Mouse (Mus musculus) frontal cortex, adult (tissue): Measurements from ENCODE around the gene Atoh7.
"Not testable (repeated sequence)": the region's sequence is repeated elsewhere in the genome, so short reads cannot be mapped to it uniquely, and the experiment has no call there.

Source experiments
- ATAC-seq: cut with Nextera tagmentation; 2 replicates; pipeline ENCODE4 v1.9.2; 2017; ENCODE audit warnings: mild to moderate bottlenecking, moderate library complexity, mixed read lengths; ENCODE audit not compliant: low TSS enrichment

Atoh7 gene

DNA sequence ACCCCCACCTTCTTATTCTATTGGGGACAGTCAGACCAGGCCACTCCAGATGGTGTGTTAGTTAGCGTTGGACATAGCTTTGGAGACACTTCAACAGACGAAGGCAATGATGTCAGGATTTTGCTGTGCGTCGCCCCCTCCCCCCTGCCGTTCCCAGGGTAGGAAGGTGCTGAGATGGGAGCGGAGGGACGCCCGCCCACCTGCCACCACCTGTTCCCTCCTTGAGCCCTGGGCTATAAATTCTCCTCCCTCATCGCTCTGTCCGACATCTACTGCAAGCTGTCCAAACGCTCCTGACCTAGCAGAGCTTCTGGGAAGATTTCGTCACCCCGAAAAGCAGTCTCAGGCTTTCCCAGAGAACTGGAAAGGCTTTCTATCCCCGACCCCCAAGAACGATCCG, at the start of gene Atoh7:
Gene Atoh7, plus strand, starts transcription at position 131 of the 400 bp plus-strand sequence.
- ATAC-seq: peak; percentile 54

DNA sequence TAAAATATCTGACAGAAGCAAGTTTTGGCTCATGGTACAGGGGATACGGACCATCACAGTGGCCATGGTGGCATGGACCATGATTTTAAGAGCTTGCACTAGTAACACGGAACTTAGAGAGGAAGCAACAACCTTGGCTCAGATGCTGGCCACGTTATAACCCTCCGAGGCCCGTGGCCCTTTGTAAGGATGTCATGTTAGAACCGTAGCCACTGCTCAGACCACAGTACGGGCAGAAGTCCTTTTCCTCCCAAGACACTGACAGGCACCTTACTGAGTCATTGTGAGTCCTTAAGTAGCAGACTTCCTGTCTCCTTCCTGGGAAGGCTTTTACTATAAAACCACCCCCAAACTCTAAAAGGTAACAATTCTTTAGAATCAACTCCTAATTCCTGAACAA, 48.2 kb upstream of the Atoh7 start:
- no peak for ATAC-seq

DNA sequence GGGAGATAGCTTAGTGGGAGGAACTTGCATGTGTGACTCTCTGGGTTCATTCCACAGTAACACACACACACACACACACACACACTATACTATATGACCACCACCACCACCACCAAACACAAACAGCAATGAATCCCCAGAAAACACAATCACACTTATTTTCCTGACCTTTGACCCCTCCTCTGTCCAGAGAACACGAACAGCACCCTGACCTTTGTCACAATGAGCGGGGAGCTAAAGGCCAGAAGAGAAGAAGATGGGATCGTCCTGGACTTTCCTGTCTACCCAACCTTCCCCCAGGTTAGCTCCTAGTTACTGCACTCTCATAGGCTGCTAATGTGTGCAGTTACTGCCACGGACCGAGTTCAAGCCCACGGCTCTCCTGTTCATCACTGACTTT, 47.4 kb upstream of the Atoh7 start:
- ATAC-seq: no peak

DNA sequence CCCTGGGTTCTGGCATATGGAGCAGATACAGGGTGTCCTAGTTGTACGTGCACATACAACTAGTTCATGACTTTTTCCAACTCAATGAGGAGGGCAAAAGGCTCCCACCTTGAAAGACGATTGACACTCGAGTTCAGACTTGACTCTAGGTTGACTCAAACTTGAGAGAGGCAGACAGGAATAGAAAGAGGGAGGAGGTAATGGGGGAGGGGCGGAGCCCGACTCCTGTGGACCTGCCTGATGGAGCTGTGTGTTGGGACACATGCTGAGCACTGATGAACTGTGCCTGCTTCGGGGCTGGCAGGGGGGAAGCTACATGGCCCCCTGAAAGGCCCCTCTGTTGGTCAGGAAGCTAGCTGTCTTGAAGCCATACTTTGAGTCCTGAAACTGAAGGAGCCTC, 46.4 kb upstream of the Atoh7 start:
- ATAC-seq: no peak

DNA sequence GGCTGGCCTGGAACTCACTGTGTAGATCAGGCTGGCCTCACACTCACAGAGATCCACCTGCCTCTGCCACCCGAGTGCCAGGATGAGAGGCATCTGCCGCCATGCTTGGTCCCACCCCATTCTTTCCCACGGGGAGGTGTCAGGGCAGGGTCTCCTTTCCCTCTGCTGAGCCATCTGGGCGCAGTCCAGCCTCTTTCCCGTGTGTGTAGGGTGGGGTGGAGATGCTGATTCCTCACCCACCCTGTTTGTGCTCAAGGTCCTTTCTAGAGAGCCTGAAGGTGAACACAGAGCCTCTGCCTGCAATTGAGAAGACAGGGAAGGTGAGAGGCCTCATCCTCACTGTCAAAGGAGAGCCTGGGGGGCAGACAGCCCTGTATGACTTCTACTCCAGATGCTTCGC, 45.4 kb upstream of the Atoh7 start:
- ATAC-seq: not testable (repeated sequence)

DNA sequence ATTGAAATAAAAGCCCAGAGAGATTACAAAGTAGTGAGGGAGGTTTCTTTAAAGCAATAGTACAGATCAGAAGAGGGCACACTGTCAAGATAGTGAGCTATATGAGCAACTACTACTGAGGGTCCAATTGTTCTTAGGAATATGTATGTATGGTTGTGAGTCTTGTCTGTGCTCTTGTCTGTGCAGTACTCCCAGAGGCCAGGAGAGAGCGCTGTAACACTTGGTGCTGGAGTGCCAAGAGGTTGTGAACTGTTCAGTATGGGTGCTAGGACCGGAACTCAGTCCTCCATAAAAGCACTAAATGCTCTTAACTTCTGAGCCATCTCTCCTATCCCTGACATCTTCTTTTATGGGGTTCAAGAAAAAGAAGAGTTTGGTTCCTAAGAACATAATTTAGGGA, 44.9 kb upstream of the Atoh7 start:
- ATAC-seq: no peak

DNA sequence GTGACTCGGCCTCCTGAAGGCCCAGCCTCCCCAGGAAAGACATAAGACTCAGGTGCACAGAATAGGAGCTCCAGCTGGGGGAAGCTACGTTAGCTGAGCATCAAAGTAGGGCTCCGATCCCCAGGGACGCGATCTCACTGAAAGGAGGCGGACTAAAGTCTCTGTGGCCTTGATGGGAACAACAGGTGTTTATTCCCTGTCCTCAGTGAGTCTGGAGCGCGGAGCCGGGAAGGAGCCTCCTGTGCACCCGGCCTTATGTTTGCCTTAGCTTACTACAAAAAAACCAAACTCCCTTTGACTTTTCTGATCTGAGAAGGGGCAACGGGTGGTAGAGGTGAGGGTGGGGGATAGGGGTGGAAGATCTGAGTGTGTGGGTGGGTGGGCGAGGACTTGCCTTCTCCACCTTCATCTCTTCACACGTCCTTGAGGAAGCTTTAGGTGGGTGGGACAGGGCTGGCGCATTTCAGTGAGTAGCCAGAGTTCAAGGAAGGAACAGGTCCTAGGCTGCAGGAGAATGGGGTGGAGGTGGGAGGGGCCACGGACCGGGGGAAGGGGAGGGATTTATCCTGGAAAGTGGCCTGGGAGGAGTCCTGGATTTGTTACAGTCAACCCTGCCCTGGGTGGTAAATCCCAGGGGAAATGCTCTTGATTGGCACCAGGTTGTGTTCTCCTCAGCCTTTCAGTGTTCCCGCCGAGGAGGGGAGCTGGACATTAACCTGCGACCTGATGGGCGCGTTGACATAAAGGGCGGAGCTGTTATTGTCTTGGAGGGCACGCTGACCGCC, 42.3 kb upstream of the Atoh7 start:
- no peak for ATAC-seq

DNA sequence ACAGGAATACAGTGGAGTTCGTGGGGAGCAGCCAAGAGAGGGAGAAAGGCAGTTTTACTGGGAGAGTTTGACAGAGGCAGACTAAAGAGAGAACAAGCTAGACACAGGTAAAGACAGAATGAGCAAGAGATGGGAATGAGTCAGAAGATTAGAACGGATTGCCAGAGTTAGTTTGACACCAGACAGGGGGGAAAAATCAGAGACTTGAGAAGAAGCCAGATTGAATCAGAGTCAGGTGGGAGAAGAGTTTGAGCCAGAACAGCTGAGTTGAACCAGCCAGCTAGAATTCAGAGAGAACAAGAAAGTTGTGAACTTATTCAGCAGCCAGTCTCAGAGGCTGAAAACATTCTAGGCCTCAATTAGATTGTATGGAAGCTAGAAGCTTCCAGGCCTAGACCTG, 39.6 kb upstream of the Atoh7 start, which contains the start of gene Pbld1:
Gene Pbld1, plus strand, starts transcription at position 301 of the 400 bp plus-strand sequence.
- no peak for ATAC-seq

DNA sequence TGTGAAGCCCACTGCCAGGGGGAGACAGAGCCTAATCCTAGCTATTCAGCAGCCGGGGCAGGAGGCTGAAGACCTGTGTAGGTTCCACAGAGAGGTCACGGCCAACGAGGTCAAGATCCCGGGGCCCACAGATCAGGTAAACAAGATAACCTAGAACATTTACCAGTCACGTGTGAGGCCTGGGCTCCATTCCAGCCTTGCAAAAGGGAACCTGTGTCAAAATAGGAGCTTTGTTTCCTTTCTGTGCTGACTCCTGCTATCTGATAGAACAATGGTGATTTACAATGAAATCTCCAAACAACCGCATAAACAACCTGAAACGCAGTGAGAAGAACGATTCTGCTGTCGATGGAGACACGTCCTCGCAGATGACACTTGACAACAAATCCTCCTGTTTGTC, 39.0 kb upstream of the Atoh7 start:
- ATAC-seq: no peak

DNA sequence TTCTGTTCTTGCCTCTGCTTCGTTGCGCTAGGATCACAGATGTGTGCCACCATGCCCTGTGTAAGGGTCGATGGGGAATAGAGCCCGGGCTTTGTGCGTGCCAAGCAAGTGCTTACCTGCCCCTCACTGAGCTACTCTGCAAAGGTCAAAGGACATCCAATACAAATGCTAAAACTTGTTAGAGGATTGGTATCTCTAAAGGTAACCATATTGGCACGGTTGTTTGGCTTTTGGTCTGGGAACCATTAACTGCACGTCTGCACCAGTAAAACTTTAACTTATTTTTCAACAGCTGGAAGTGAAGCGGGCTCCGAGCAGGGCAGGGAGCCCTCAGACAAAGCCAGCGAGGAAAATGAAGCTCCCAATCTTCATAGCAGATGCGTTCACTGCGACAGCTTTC, 38.2 kb upstream of the Atoh7 start:
- ATAC-seq: no peak

DNA sequence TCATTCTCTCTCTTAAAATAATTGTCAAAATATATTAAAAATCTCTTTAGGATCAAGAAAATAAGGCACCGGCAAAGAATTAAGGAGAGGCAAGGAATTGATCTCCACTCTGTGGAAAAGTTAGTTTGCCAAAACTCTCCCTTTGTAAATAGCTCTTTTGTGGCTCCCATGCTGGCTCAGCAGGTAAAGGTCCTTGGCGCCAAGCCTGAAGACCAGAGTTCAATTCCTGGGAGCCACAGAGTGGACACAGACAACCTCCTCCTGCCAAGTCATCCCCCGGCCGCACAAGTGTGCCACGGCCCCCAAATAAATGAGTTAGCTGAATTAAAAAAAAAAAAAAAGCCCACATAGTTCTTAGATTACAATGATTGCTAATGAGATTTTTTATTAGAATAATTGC, 36.8 kb upstream of the Atoh7 start:
- no peak for ATAC-seq

DNA sequence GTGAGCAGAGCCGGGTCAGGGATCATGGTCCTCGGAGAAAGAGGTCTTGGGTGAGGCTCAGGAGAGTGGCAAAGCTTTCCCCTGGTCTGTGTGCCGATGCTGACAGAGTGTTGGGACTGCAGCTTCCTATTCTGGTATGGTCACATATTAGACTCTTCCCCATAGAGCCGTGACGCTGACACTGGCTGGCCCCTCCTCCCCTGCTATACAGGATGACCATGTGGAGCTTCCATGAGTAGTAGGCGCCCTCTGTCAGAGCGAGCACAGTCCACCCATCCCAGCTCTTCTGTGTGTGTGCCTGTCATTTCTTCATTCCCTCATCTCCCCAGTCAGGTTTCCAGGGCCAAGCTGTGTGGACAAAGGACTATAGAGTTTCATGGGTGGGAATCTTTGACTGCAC, 36.1 kb upstream of the Atoh7 start:
- no peak for ATAC-seq

DNA sequence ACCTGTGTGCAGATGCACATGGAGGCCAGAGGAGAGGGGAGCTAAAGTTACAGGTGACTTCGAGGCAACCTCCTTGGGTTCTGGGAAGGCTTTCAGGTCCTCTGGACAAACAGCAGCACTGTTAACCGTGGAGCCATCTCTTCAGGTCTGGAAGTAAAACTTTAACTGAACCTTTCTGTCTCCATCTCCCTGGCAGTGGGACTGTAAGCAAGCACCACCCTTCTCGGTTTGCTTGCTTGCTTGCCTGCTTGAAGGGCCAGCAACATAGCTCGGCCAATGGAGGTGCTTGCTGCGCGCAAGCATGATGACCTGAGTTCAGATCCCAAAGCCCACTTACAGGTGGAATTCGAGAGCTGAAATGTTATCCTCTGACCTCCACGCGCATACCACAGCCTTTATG, 34.9 kb upstream of the Atoh7 start:
- no peak for ATAC-seq

DNA sequence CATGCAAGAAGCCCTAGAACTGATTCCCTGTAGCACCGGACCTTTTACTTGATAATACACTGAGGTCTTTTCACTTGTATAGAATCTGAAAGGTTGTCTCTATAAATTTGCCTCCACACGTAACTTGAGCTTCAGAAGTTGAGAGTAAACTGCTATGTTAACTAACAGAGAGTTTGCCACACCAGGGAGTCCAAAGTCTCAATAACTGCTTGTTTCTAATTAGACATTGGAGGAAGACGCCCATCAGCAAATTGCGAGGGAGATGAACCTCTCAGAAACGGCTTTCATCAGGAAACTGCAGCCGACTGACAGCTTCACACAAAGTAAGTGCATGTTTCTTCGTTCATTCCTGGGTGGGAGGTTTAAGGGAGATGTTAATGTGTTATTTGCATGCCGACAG, 33.9 kb upstream of the Atoh7 start:
- no peak for ATAC-seq

DNA sequence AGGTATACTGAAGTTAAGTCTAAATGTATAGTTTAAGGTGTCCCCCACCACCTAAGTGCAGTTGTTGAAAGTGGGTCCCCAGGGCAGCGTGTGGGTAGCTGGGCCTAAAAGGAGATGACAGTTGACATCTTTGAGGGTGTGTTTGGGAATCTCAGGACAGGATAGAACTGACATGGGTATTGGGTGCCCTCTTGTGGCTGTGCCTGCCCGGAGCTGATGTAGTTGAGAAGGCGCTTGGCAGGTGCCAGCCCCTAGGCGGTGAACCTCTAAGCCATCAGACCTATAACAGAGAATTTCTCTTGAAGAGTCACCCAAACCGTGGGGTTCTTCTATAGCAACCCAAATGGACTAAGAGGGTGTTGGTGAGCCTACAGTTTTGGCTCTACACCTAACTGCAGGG, 33.5 kb upstream of the Atoh7 start:
- peak; percentile 100 for ATAC-seq

DNA sequence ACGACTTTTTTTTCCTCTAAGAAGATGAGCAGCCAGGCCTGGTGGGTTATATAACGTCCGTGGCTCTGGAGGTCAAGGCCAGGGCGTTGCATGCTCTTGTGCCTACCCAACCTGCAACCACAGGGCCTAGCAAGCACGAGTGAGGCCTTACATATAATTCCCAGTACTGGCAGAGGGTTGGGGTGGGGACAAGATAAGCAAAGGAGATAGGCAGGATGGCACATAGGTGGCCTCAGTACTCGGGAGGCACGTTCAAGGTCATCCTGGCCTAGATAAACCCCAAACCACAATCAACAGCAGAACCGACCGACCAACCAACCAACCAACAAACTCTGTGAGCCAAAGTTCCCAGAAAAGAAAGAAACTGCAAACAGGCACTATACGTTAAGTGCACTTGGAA, 13.1 kb upstream of the Atoh7 start:
- ATAC-seq: no peak

DNA sequence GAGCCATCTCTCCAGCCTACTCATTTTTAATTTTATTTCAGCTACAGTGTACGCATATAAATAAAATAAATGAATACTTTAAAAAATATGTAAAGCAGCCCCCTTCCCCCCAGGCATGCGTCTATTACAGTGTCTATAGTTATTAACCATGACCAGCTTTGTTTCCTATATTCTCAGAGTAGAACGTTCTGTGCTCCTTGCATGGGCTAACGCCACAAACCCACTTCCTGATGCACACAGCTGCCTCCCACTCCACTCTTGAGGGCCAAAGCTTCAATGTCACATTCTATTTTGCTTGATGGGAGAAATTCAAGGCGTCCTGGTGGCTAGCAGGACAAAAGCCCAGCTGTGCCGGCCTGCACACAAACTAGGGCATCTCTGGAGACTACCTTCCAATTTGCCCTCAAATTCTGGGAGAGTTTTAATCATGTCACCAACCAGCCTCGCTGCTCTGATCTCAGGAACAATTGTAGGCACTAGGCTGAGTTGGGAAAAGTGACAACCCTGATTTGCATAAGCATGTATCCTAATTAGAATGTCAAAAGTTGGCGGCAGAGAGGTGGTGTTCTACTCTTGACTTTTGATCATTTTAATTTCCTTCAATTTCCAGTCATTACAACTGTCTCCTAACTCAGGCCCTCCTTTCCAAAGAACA, 10.2 kb upstream of the Atoh7 start:
- peak; percentile 8; the same call in 1 of the 2 replicates for ATAC-seq

DNA sequence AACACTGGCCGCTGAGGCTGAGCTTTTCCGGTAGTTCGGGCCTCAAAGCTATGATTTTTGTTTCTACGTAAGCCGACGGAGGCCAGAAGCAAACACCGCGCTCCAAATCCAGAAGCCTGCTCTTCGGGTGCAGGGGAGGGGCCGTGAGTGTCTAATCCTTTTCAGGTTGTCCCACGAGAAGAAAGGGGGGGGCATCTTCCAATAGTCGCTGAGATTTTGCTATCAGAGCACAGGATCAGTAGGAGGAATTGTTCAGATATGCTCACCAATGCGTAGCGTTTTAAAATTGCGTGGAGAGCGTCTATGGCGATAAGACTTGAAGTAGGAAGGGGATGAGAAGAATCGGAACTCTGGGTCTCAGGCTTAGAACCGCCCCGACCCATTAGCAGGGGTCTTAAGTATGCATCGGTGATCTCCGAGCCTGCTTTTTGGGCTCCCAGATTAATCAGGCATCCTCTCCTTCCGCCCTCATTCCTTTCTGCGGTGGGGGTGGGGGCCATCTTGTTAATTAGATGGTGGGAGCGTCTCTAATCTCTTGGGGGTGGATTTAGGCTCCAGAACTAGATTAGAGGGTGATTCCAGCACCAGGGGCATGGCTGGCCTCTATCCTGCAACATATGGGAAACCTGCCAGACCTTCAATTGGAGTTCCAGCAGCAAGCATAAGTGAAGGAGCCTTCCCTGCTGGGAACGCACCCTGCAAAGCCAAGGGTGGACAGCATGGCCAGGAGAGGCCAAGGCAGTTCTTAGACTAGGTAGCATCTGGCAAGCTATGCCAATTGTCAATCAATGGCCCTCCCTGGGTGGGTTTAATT, 9.5 kb upstream of the Atoh7 start:
- peak; percentile 75 for ATAC-seq

DNA sequence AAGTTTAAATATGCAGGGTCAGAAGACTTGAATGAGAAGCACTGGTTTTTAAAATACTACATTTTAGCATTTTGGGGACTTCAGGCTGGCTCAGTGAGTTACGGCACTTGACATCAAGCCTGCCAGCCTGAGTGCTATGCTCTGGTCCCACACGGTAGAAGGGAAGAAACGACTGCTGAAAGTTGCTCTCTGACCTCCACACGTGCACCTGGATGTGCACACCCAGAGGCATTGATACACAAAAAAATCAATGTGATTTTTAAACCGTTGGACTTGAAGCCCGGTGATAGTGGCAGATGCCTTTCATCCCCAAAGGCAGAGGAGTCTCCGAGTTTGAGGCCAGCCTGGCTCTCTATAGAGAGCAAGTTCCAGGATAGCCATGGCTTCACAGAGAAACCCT, 7.5 kb upstream of the Atoh7 start:
- no peak for ATAC-seq

DNA sequence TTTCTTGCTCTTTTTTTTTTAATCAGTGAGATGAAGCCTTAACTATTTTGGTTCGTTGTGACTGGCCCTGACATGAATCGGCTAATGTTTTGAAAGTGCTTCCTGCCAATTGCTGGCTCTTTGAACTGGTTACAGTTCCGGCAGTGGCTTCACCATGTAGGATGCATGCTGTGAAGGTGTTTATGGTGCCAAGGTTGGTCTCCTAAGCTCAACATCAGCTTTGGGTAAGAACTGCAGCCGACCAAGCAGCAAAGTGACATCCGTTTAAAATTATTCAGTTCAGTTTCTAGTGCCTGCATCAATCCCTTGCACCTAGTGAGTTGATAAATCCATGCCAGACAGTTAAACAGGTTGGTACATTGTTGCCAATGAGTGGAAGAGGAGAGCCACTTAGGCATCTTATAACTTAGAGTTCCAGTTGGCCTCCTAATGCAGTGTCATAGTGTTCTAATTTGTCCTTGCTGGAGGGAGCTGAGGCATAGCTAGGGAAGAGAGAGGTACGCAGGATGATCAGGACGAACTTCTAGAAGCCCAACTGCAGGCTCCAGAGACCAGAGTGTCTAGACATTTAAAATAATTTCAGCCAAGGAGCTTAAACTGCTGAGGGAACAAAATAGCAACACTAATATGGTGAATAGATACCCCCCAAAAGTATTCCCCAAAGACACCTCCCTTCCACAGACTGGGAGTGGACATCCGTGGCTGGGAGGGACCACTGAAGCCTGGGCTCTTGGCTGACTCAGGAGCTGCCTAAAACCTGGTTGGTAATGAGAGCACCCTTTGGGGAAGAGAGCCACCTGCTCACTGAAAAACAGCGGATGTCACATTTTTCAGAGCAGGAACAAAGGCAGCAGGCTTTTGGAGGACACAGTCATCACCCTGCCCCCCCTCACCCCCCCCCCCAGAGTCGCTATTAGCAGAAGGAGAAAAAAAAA, 6.6 kb upstream of the Atoh7 start:
- ATAC-seq: no peak

DNA sequence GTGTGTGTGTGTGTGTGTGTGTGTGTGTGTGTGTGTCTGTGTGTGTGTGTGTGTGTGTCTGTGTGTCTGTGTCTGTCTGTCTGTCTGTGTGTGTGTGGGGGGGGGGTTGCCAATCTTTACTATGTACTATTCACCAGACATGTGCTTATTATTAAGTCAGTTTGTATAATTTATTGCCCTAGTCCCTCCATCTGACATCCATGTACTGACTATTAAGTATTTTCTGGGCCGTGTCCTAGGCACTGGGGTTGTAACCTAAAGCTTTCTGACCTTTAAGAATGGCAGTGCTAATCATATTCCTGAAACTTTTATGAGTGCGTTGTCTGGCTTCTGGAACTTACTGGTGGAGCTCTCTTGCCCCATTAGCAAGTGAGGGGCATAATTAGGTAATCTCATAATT, 2.7 kb upstream of the Atoh7 start:
- no peak for ATAC-seq

DNA sequence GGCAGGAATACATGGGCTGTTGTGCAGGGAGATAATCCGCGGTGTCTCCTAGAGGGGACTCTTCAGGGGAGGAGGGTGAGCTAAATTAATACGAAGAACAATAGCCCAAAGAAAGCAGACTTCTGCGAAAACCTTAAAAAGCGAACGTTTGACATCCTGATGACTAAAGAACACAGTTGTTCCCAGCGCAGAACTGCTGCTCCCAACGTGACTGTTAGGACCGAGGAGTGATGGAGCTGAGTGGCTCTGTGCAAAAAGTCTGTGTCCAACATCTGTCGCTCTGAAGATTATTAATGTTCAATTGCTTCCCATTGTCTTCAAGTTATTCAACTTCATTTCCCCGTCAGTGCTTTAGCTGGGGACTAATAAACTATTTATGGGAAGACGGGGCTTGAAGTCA, 1.3 kb upstream of the Atoh7 start:
- ATAC-seq: no peak
